ENCODE assay signal across 28 mouse cellular contexts in genomic region chr6:146910801-146911200, GRCm38 (mm10). TPM values are rescaled to one million over a fixed set of nuclear protein-coding genes. Genes with fewer than 3 reads are reported as not detected.
"Had no signal": no experiment of that assay in that cellular context is flagged by ENCODE, and none has a peak within 500 bp of the region (broad histone marks: within the 10 kb centered on the region; RNA-seq: fewer than 3 reads in every experiment).

No protein-coding gene starts in this region.

- H3K4me2 ChIP-seq: limb, embryonic 13.5 days; liver, embryonic 12.5 days; liver, embryonic 15.5 days; lung, embryonic 15.5 days; midbrain, embryonic 13.5 days; neural tube, embryonic 13.5 days; stomach, embryonic 15.5 days had no signal

- H3K4me3 ChIP-seq: layer of hippocampus, adult 2 months; limb, embryonic 10.5 days; limb, embryonic 13.5 days; liver, embryonic 12.5 days; liver, embryonic 15.5 days; lung, embryonic 15.5 days; megakaryocyte, embryonic 14.5 days; midbrain, embryonic 10.5 days; midbrain, embryonic 13.5 days; neural tube, embryonic 13.5 days; stomach, embryonic 15.5 days had no signal

- H3K9ac ChIP-seq: limb, embryonic 13.5 days; liver, embryonic 12.5 days; liver, embryonic 15.5 days; lung, embryonic 15.5 days; midbrain, embryonic 13.5 days; neural tube, embryonic 13.5 days; stomach, embryonic 15.5 days had no signal

- H3K9me3 ChIP-seq: limb, embryonic 10.5 days; limb, embryonic 13.5 days; liver, embryonic 12.5 days; liver, embryonic 15.5 days; lung, embryonic 15.5 days; megakaryocyte, embryonic 14.5 days; midbrain, embryonic 10.5 days; midbrain, embryonic 13.5 days; neural tube, embryonic 13.5 days; stomach, embryonic 15.5 days had no signal

- H3K27ac ChIP-seq: layer of hippocampus, adult 2 months; limb, embryonic 13.5 days; liver, embryonic 12.5 days; liver, embryonic 15.5 days; midbrain, embryonic 10.5 days; midbrain, embryonic 13.5 days; neural tube, embryonic 13.5 days; stomach, embryonic 15.5 days had no signal

- DNase-seq: kidney, adult 9 months; kidney, postnatal 14 days; kidney, postnatal 4 days; layer of hippocampus, adult 9-11 months; liver; lung, postnatal 10 days; lung, postnatal 36 days; retina, postnatal 1 day; right cerebral cortex, postnatal 25 days; spleen, adult 18-20 months; thymus, postnatal 25 days had no signal

- H3K27me3 ChIP-seq: limb, embryonic 13.5 days; liver, embryonic 12.5 days; liver, embryonic 15.5 days; lung, embryonic 15.5 days; megakaryocyte, embryonic 14.5 days; midbrain, embryonic 13.5 days; neural tube, embryonic 13.5 days; stomach, embryonic 15.5 days had no signal

- ATAC-seq: liver, embryonic 12.5 days; midbrain, embryonic 13.5 days; midbrain, embryonic 16.5 days had no signal

- H3K36me3 ChIP-seq: limb, embryonic 10.5 days; liver, embryonic 12.5 days; liver, embryonic 15.5 days; lung, embryonic 15.5 days; midbrain, embryonic 10.5 days; midbrain, embryonic 13.5 days; neural tube, embryonic 13.5 days; stomach, embryonic 15.5 days had no signal

RNA-seq across cellular contexts. Expression of gene 1700034J05Rik, which starts 43.4 kb away (rescaled TPM):
- total RNA-seq: layer of hippocampus, adult 2 months; layer of hippocampus, postnatal 25 days; left cerebral cortex, adult 18-20 months; left cerebral cortex, postnatal 25 days; neutrophil, adult 5-6 weeks had no signal
- polyA plus RNA-seq: neural tube, embryonic 13.5 days; thymus, postnatal 0 days had no signal
